Mouse (Mus musculus): ENCODE results near the gene Prss2. TPM values are rescaled to one million over a fixed set of nuclear protein-coding genes. Genes with fewer than 3 reads are reported as not detected.
A peak's percentile ranks its signal among the peaks of the same experiment; 100 is the strongest.
"Not testable (repeated sequence)": the region's sequence is repeated elsewhere in the genome, so short reads cannot be mapped to it uniquely, and the experiment has no call there.

Gene Prss2
- polyA plus RNA-seq, 1 experiment from 2014 or later: not detected

- no peak overlapping the region for H3K4me3 ChIP-seq (ENCODE audit: low read length)
- WGBS: 87% methylated on average over 8 of the region's 8 CpGs
Measured at GRCm38 (mm10) chr6:41532687-41533284, 11.2 kb downstream of the Prss2 start.

GRCm38 (mm10) chr6:41537376-41537775 is 15.8 kb downstream of the Prss2 start:
- no peak for ATAC-seq (ENCODE audit: low FRiP score, low TSS enrichment)
- Histone ChIP-seq H3K27ac (ENCODE audit: low read depth, low read length) (no peak overlapping the region), H3K27me3 (ENCODE audit: control insufficient read depth, insufficient read depth, low read length) (no peaks in the 10 kb centered on the region), H3K4me1 (ENCODE audit: control insufficient read depth, insufficient read depth, low read length) (no peaks in the 10 kb centered on the region), H3K9me3 (ENCODE audit: control insufficient read depth, low read length) (no peaks in the 10 kb centered on the region), H3K9ac (ENCODE audit: low read depth, low read length) (no peak overlapping the region), H3K4me3 (ENCODE audit: low read length) (no peak overlapping the region), H3K4me2 (replicated peaks; ENCODE audit: low read depth, low read length) (no peak overlapping the region), H3K36me3 (ENCODE audit: control insufficient read depth, insufficient read depth, low read length) (no peaks in the 10 kb centered on the region)
- 93% methylated on average over 1 of the region's 1 CpGs for WGBS

More at GRCm38 (mm10) chr6:41532687-41533284, 11.2 kb downstream of the Prss2 start:
- ATAC-seq (ENCODE audit: low FRiP score, low TSS enrichment): no peak
- Histone ChIP-seq H3K9me3 (ENCODE audit: control insufficient read depth, low read length) (no peaks in the 10 kb centered on the region), H3K9ac (ENCODE audit: low read depth, low read length) (no peak overlapping the region), H3K36me3 (ENCODE audit: control insufficient read depth, insufficient read depth, low read length) (no peaks in the 10 kb centered on the region), H3K27ac (ENCODE audit: low read depth, low read length) (no peak overlapping the region), H3K27me3 (ENCODE audit: control insufficient read depth, insufficient read depth, low read length) (no peaks in the 10 kb centered on the region), H3K4me1 (ENCODE audit: control insufficient read depth, insufficient read depth, low read length) (no peaks in the 10 kb centered on the region), H3K4me2 (replicated peaks; ENCODE audit: low read depth, low read length) (no peak overlapping the region)

GRCm38 (mm10) chr6:41538296-41538695 is 16.7 kb downstream of the Prss2 start:
- H3K4me3 ChIP-seq (ENCODE audit: low read length); H3K27ac ChIP-seq (ENCODE audit: low read depth, low read length); H3K9ac ChIP-seq (ENCODE audit: low read depth, low read length); H3K27me3 ChIP-seq (ENCODE audit: control insufficient read depth, insufficient read depth, low read length); H3K36me3 ChIP-seq (ENCODE audit: control insufficient read depth, insufficient read depth, low read length); H3K4me1 ChIP-seq (ENCODE audit: control insufficient read depth, insufficient read depth, low read length); H3K4me2 ChIP-seq (replicated peaks; ENCODE audit: low read depth, low read length); H3K9me3 ChIP-seq (ENCODE audit: control insufficient read depth, low read length); ATAC-seq (ENCODE audit: low FRiP score, low TSS enrichment): not testable (repeated sequence)
- 96% methylated on average over 5 of the region's 8 CpGs for WGBS

GRCm38 (mm10) chr6:41540746-41541145 is 19.2 kb downstream of the Prss2 start:
- Histone ChIP-seq H3K27ac (ENCODE audit: low read depth, low read length) (no peak overlapping the region), H3K36me3 (ENCODE audit: control insufficient read depth, insufficient read depth, low read length) (no peaks in the 10 kb centered on the region)

GRCm38 (mm10) chr6:41541746-41542145 is 20.2 kb downstream of the Prss2 start:
- no peak for ATAC-seq (ENCODE audit: low FRiP score, low TSS enrichment)
- Histone ChIP-seq H3K9me3 (ENCODE audit: control insufficient read depth, low read length) (no peaks in the 10 kb centered on the region), H3K27ac (ENCODE audit: low read depth, low read length) (no peak overlapping the region), H3K4me2 (replicated peaks; ENCODE audit: low read depth, low read length) (no peak overlapping the region), H3K4me1 (ENCODE audit: control insufficient read depth, insufficient read depth, low read length) (peaks cover 5% of the 10 kb centered on the region; the same call in 1 of the 2 replicates), H3K9ac (ENCODE audit: low read depth, low read length) (no peak overlapping the region), H3K4me3 (ENCODE audit: low read length) (no peak overlapping the region), H3K36me3 (ENCODE audit: control insufficient read depth, insufficient read depth, low read length) (no peaks in the 10 kb centered on the region), H3K27me3 (ENCODE audit: control insufficient read depth, insufficient read depth, low read length) (peaks cover 10% of the 10 kb centered on the region)
- WGBS: 90% methylated on average over 1 of the region's 1 CpGs

More at GRCm38 (mm10) chr6:41540746-41541145, 19.2 kb downstream of the Prss2 start:
- no peaks in the 10 kb centered on the region for H3K9me3 ChIP-seq (ENCODE audit: control insufficient read depth, low read length)
- H3K27me3 ChIP-seq (ENCODE audit: control insufficient read depth, insufficient read depth, low read length): peaks cover 10% of the 10 kb centered on the region
- H3K4me3 ChIP-seq (ENCODE audit: low read length): no peak overlapping the region
- ATAC-seq (ENCODE audit: low FRiP score, low TSS enrichment): no peak
- peaks cover 5% of the 10 kb centered on the region; the same call in 1 of the 2 replicates for H3K4me1 ChIP-seq (ENCODE audit: control insufficient read depth, insufficient read depth, low read length)
- no peak overlapping the region for H3K9ac ChIP-seq (ENCODE audit: low read depth, low read length)
- no peak overlapping the region for H3K4me2 ChIP-seq (replicated peaks; ENCODE audit: low read depth, low read length)

- no peak overlapping the region for H3K9ac ChIP-seq (ENCODE audit: low read depth, low read length)
Measured at GRCm38 (mm10) chr6:41542983-41543382, 21.4 kb downstream of the Prss2 start.

GRCm38 (mm10) chr6:41543411-41544050 is 21.9 kb downstream of the Prss2 start:
- Histone ChIP-seq H3K9ac (ENCODE audit: low read depth, low read length) (no peak overlapping the region), H3K36me3 (ENCODE audit: control insufficient read depth, insufficient read depth, low read length) (no peaks in the 10 kb centered on the region), H3K27me3 (ENCODE audit: control insufficient read depth, insufficient read depth, low read length) (peaks cover 10% of the 10 kb centered on the region), H3K4me3 (ENCODE audit: low read length) (peak overlapping the region; percentile 25), H3K9me3 (ENCODE audit: control insufficient read depth, low read length) (no peaks in the 10 kb centered on the region), H3K4me2 (replicated peaks; ENCODE audit: low read depth, low read length) (peak overlapping the region; percentile 40), H3K27ac (ENCODE audit: low read depth, low read length) (no peak overlapping the region), H3K4me1 (ENCODE audit: control insufficient read depth, insufficient read depth, low read length) (peaks cover 5% of the 10 kb centered on the region; the same call in 1 of the 2 replicates)
- ATAC-seq (ENCODE audit: low FRiP score, low TSS enrichment): no peak
- 6% methylated on average over 28 of the region's 28 CpGs for WGBS

More at GRCm38 (mm10) chr6:41542983-41543382, 21.4 kb downstream of the Prss2 start:
- Histone ChIP-seq H3K27ac (ENCODE audit: low read depth, low read length) (no peak overlapping the region), H3K27me3 (ENCODE audit: control insufficient read depth, insufficient read depth, low read length) (peaks cover 10% of the 10 kb centered on the region), H3K4me1 (ENCODE audit: control insufficient read depth, insufficient read depth, low read length) (peaks cover 5% of the 10 kb centered on the region; the same call in 1 of the 2 replicates), H3K9me3 (ENCODE audit: control insufficient read depth, low read length) (no peaks in the 10 kb centered on the region), H3K4me2 (replicated peaks; ENCODE audit: low read depth, low read length) (peak overlapping the region; percentile 40), H3K36me3 (ENCODE audit: control insufficient read depth, insufficient read depth, low read length) (no peaks in the 10 kb centered on the region), H3K4me3 (ENCODE audit: low read length) (no peak overlapping the region; the same call in 1 of the 2 replicates)
- WGBS: 20% methylated on average over 3 of the region's 3 CpGs
- ATAC-seq (ENCODE audit: low FRiP score, low TSS enrichment): no peak

- WGBS: 79% methylated on average over 5 of the region's 5 CpGs
- H3K27ac ChIP-seq (ENCODE audit: low read depth, low read length): no peak overlapping the region
- peaks cover 5% of the 10 kb centered on the region; the same call in 1 of the 2 replicates for H3K4me1 ChIP-seq (ENCODE audit: control insufficient read depth, insufficient read depth, low read length)
- no peak for ATAC-seq (ENCODE audit: low FRiP score, low TSS enrichment)
- no peaks in the 10 kb centered on the region for H3K36me3 ChIP-seq (ENCODE audit: control insufficient read depth, insufficient read depth, low read length)
- no peak overlapping the region for H3K4me3 ChIP-seq (ENCODE audit: low read length)
- no peaks in the 10 kb centered on the region for H3K9me3 ChIP-seq (ENCODE audit: control insufficient read depth, low read length)
- peaks cover 10% of the 10 kb centered on the region for H3K27me3 ChIP-seq (ENCODE audit: control insufficient read depth, insufficient read depth, low read length)
- H3K4me2 ChIP-seq (replicated peaks; ENCODE audit: low read depth, low read length): no peak overlapping the region
- no peak overlapping the region for H3K9ac ChIP-seq (ENCODE audit: low read depth, low read length)
Measured at GRCm38 (mm10) chr6:41544381-41544924, 22.9 kb downstream of the Prss2 start.

GRCm38 (mm10) chr6:41545266-41545665 is 23.7 kb downstream of the Prss2 start:
- ATAC-seq (ENCODE audit: low FRiP score, low TSS enrichment): no peak
- WGBS: 89% methylated on average over 4 of the region's 4 CpGs
- Histone ChIP-seq H3K4me2 (replicated peaks; ENCODE audit: low read depth, low read length) (no peak overlapping the region), H3K27ac (ENCODE audit: low read depth, low read length) (no peak overlapping the region), H3K27me3 (ENCODE audit: control insufficient read depth, insufficient read depth, low read length) (peaks cover 10% of the 10 kb centered on the region), H3K4me3 (ENCODE audit: low read length) (no peak overlapping the region), H3K9ac (ENCODE audit: low read depth, low read length) (no peak overlapping the region), H3K9me3 (ENCODE audit: control insufficient read depth, low read length) (no peaks in the 10 kb centered on the region), H3K36me3 (ENCODE audit: control insufficient read depth, insufficient read depth, low read length) (no peaks in the 10 kb centered on the region), H3K4me1 (ENCODE audit: control insufficient read depth, insufficient read depth, low read length) (peaks cover 5% of the 10 kb centered on the region; the same call in 1 of the 2 replicates)

Measured in kidney, embryonic 14.5 days (tissue).